Mouse (Mus musculus): Measurements from ENCODE around the gene Vmn1r45. TPM values are rescaled to one million over a fixed set of nuclear protein-coding genes. Genes with fewer than 3 reads are reported as not detected.
"Not testable (repeated sequence)": the region's sequence is repeated elsewhere in the genome, so short reads cannot be mapped to it uniquely, and the experiment has no call there.

Vmn1r45 gene
- not detected for total RNA-seq (2021)
- long read RNA-seq, experiment 1 = 0 reads
- long read RNA-seq, experiment 2 = 0 reads

GRCm38 (mm10) chr6:89940498-89940897, at the start of gene Vmn1r45:
TSS of gene Vmn1r45 (minus strand) at chr6:89940598.
- DNase-seq (ENCODE audit: low spot score in 2 of 2) = not testable (repeated sequence)

- no peak for DNase-seq (ENCODE audit: low spot score in 2 of 2)
Observed at GRCm38 (mm10) chr6:89985989-89986388, 45.6 kb upstream of the Vmn1r45 start.

GRCm38 (mm10) chr6:89969013-89969412, 28.6 kb upstream of the Vmn1r45 start, which contains the start of gene Vmn1r46:
TSS of gene Vmn1r46 (plus strand) at chr6:89969313.
- DNase-seq (ENCODE audit: low spot score in 2 of 2) = no peak

GRCm38 (mm10) chr6:89966341-89966740, 25.9 kb upstream of the Vmn1r45 start:
- no peak for DNase-seq (ENCODE audit: low spot score in 2 of 2)

GRCm38 (mm10) chr6:89953556-89953955, 13.2 kb upstream of the Vmn1r45 start:
- DNase-seq (ENCODE audit: low spot score in 2 of 2) = no peak

- DNase-seq (ENCODE audit: low spot score in 2 of 2) = no peak
Observed at GRCm38 (mm10) chr6:89940926-89941325, 528 bp upstream of the Vmn1r45 start.

GRCm38 (mm10) chr6:89883812-89884211, 56.6 kb downstream of the Vmn1r45 start:
- DNase-seq (ENCODE audit: low spot score in 2 of 2) = no peak

- no peak for DNase-seq (ENCODE audit: low spot score in 2 of 2)
Observed at GRCm38 (mm10) chr6:89883360-89883759, 57.0 kb downstream of the Vmn1r45 start, which contains the start of gene Vmn1r44. TSS of gene Vmn1r44 (plus strand) at chr6:89883660.

Other genes starting within 250 kb of the Vmn1r45 start
- gene Vmn1r40, start 233.1 kb downstream of the Vmn1r45 start, total RNA-seq (2021) = not detected
- not detected for gene Vmn1r41, start 199.8 kb downstream of the Vmn1r45 start, total RNA-seq (2021)
- not detected for gene Vmn1r42, start 64.2 kb downstream of the Vmn1r45 start, total RNA-seq (2021)
- gene Vmn1r43, start 64.2 kb downstream of the Vmn1r45 start, total RNA-seq (2021) = not detected
- gene Vmn1r44, start 56.9 kb downstream of the Vmn1r45 start, total RNA-seq (2021) = not detected
- not detected for gene Vmn1r46, start 28.7 kb upstream of the Vmn1r45 start, total RNA-seq (2021)
- gene Vmn1r47, start 75.5 kb upstream of the Vmn1r45 start, total RNA-seq (2021) = not detected
- gene Vmn1r48, start 96.2 kb upstream of the Vmn1r45 start, total RNA-seq (2021) = not detected
- gene Vmn1r49, start 137.9 kb upstream of the Vmn1r45 start, total RNA-seq (2021) = not detected
- not detected for gene Vmn1r50, start 160.8 kb upstream of the Vmn1r45 start, total RNA-seq (2021)
- gene Vmn1r51, start 182.0 kb upstream of the Vmn1r45 start, total RNA-seq (2021) = not detected
- gene Vmn1r52, start 234.2 kb upstream of the Vmn1r45 start, total RNA-seq (2021) = not detected

Data from gastrocnemius, postnatal 4 days (tissue).